Mouse (Mus musculus) CD4-positive, CD25-positive, alpha-beta regulatory T cell, adult 4 months (primary cell): ENCODE measurements around the gene Plekhm1. TPM values are rescaled to one million over a fixed set of nuclear protein-coding genes. Genes with fewer than 3 reads are reported as not detected.
"Not testable (repeated sequence)": the region's sequence is repeated elsewhere in the genome, so short reads cannot be mapped to it uniquely, and the experiment has no call there.

Experiments used
- ATAC-seq: one replicate; pipeline ENCODE4 v1.8.0; 2017
- polyA plus RNA-seq, 2 experiments: library from polyadenylated mRNA; unstranded; fragments of 100-300 nt; shearing (Covaris generic); gene quantifications; one replicate each; pipeline ENCODE4 v1.2.1; 2017

Plekhm1 gene
- 10 to 100 TPM in 1 of 2 experiments, 1 to 10 TPM in 1; 7.0 to 15.2 TPM for polyA plus RNA-seq

GRCm38 (mm10) chr11:103411981-103412949, at the start of gene Plekhm1:
Plekhm1 (minus strand) TSS chr11:103412687.
- peak; percentile 97 for ATAC-seq

GRCm38 (mm10) chr11:103451105-103451504, 38.6 kb upstream of the Plekhm1 start:
- not testable (repeated sequence) for ATAC-seq

- not testable (repeated sequence) for ATAC-seq
These were observed 37.2 kb upstream of the Plekhm1 start for GRCm38 (mm10) chr11:103449721-103450120.

GRCm38 (mm10) chr11:103443678-103444077, 31.2 kb upstream of the Plekhm1 start:
- no peak for ATAC-seq

- ATAC-seq, result peak; percentile 47
These were observed 23.8 kb upstream of the Plekhm1 start for GRCm38 (mm10) chr11:103436282-103436681.

- ATAC-seq, result no peak
These were observed 12.5 kb upstream of the Plekhm1 start for GRCm38 (mm10) chr11:103425031-103425430.

GRCm38 (mm10) chr11:103419667-103420066, 7.2 kb upstream of the Plekhm1 start:
- ATAC-seq, result no peak

- ATAC-seq, result no peak
These were observed 6.7 kb upstream of the Plekhm1 start for GRCm38 (mm10) chr11:103419226-103419625.

- ATAC-seq, result no peak
These were observed 1.0 kb upstream of the Plekhm1 start for GRCm38 (mm10) chr11:103413516-103413915.

- peak; percentile 8 for ATAC-seq
These were observed 500 bp upstream of the Plekhm1 start for GRCm38 (mm10) chr11:103412950-103413423.

- ATAC-seq, result no peak
These were observed 1.2 kb downstream of the Plekhm1 start for GRCm38 (mm10) chr11:103411301-103411700.

GRCm38 (mm10) chr11:103408880-103409279, 3.6 kb downstream of the Plekhm1 start:
- ATAC-seq, result no peak

- not testable (repeated sequence) for ATAC-seq
These were observed 5.4 kb downstream of the Plekhm1 start for GRCm38 (mm10) chr11:103407136-103407535.

- ATAC-seq, result no peak
These were observed 5.9 kb downstream of the Plekhm1 start for GRCm38 (mm10) chr11:103406551-103406950.

GRCm38 (mm10) chr11:103405814-103406213, 6.7 kb downstream of the Plekhm1 start:
- ATAC-seq, result no peak

GRCm38 (mm10) chr11:103404618-103405017, 7.9 kb downstream of the Plekhm1 start:
- no peak for ATAC-seq

GRCm38 (mm10) chr11:103403776-103404175, 8.7 kb downstream of the Plekhm1 start:
- ATAC-seq, result no peak

- no peak for ATAC-seq
These were observed 9.7 kb downstream of the Plekhm1 start for GRCm38 (mm10) chr11:103402738-103403137.

- ATAC-seq, result peak; percentile 84
These were observed 10.3 kb downstream of the Plekhm1 start for GRCm38 (mm10) chr11:103402198-103402597.

- ATAC-seq, result no peak
These were observed 12.5 kb downstream of the Plekhm1 start for GRCm38 (mm10) chr11:103399986-103400385.

GRCm38 (mm10) chr11:103399050-103399449, 13.4 kb downstream of the Plekhm1 start:
- no peak for ATAC-seq

GRCm38 (mm10) chr11:103396682-103397081, 15.8 kb downstream of the Plekhm1 start:
- no peak for ATAC-seq

- no peak for ATAC-seq
These were observed 16.3 kb downstream of the Plekhm1 start for GRCm38 (mm10) chr11:103396236-103396635.

GRCm38 (mm10) chr11:103394604-103395003, 17.9 kb downstream of the Plekhm1 start:
- no peak for ATAC-seq
